Mouse (Mus musculus) forelimb bud, embryonic 11.5 days (tissue): ENCODE data around the gene Slc12a5.

Experiments used
- DNase-seq: peaks from one replicate; pipeline ENCODE4 v3.0.0-alpha.2; 2012; ENCODE audit warnings: low read depth, low spot score

The Slc12a5 gene

GRCm38 (mm10) chr2:164947506-164947905, 13.1 kb upstream of the Slc12a5 start:
- no peak for DNase-seq

DNA sequence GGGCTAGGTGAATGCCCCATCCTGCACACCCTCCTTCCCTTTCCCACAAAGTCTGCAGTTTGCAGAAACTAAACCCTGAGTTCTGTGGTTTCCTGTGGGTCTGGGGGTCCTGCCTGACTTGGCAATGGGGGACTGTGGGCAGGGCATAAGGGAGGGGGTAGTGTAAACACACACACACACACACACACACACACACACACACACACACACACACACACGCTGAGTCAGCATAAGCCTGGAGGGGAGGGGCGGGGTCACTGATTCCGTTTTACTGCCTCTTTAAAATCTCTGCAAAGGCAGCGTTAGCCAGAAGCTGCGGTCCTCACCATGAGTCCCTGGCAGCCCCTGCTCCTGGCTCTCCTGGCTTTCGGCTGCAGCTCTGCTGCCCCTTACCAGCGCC, 12.7 kb upstream of the Slc12a5 start:
- no peak for DNase-seq

GRCm38 (mm10) chr2:164948962-164949361, 11.6 kb upstream of the Slc12a5 start:
- DNase-seq: no peak

DNA sequence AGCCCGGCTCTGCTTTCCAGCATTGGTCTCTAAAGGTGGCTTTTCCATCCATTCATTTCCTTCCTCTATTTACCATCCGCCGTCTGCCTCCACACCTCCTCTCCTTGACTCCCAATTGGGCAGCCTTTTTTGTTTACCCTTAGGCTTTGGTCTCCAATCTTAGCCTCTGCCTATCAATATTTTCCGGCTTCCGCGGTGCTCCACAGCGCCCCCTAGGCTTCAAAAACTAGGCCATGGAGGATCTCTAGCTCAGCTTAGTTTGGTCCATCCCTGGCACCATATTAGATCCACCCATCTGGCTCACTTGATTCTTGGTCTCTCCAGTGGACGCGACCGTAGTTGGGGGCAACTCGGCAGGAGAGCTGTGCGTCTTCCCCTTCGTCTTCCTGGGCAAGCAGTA, 10.1 kb upstream of the Slc12a5 start:
- DNase-seq: no peak

GRCm38 (mm10) chr2:164951745-164952144, 8.9 kb upstream of the Slc12a5 start:
- DNase-seq: no peak

- DNase-seq: no peak
Measured at GRCm38 (mm10) chr2:164952448-164952847, 8.2 kb upstream of the Slc12a5 start.

DNA sequence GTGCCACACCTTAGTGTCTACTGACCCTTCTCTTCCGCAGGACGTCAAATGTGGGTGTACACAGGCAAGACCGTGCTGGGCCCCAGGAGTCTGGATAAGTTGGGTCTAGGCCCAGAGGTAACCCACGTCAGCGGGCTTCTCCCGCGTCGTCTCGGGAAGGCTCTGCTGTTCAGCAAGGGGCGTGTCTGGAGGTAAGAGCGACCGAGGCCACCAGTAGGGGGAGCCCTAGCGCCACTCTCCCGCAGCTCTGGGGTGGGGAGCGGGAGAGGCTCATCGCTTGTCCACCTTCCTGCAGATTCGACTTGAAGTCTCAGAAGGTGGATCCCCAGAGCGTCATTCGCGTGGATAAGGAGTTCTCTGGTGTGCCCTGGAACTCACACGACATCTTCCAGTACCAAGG, 7.4 kb upstream of the Slc12a5 start:
- peak; percentile 84 for DNase-seq

DNA sequence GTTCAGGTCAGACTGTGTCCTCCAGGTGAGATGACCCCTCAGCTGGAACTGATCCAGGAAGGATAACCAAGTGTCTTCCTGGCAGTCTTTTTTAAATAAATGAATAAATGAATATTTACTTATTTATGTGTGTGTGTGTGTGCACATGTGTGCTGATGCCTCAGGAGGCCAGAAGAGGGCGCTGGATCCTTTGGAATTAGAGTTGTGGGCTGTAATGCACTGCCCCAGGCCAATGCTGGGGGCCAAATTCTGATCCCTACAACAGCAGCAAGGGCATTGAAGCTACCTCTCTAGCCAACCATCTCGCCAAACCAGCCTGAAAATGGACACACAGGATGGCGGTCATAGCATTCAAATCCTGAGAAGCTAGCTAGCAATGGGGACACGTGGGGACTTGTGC, 4.9 kb upstream of the Slc12a5 start:
- no peak for DNase-seq

DNA sequence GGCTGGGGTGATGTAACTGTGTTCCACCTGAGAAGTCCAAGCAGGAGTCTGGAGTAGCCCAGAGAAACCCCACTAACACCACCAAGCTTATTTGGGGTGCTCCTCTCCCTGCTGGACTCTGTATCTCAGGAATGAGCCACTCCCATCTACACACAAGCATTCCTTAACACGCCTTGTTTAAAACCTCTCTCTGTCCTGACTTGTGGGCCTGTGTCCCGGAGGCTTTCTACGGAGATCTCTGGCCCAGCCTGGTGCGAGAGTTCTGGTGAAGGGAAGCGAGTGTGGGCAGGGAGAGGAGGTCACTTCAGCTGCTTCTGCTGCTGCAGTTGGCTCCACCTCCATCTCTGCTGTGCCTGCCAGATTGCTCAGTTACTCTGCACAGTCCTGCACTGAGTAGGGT, 4.4 kb upstream of the Slc12a5 start:
- no peak for DNase-seq

GRCm38 (mm10) chr2:164957548-164958315, 2.9 kb upstream of the Slc12a5 start:
- DNase-seq: no peak

DNA sequence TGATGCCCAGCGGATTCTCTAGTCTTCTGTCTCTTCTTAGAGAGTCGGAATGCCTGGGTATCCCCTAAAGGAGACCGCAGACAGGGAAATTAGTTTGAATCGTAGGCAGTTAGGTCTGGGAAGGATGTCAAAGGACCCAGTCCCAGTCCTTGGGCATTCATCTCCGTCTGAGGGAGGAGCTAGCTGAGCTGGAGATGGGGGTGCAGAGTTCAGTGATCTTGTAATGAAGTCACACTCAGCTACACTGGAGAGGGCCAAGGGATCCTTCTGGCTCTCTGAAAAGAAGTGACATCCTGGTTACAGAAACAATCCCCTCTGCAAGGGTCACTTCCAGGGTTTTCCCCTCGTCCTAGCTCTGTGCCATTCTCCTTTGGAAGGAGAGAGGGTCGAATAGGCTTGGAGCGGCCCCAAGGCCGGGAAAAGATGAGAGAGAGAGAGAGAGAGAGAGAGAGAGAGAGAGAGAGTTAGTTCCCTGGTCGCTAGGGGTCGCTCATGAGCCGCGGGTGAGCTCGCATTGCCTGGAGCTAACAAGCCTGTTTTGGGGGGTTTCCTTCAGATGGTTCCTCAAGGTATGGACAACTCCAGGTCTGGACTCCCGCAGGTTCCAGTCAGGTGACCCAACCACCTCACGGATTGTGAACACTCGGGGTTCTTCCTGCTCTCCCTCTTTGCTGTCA, 1.0 kb downstream of the Slc12a5 start:
- DNase-seq: no peak

DNA sequence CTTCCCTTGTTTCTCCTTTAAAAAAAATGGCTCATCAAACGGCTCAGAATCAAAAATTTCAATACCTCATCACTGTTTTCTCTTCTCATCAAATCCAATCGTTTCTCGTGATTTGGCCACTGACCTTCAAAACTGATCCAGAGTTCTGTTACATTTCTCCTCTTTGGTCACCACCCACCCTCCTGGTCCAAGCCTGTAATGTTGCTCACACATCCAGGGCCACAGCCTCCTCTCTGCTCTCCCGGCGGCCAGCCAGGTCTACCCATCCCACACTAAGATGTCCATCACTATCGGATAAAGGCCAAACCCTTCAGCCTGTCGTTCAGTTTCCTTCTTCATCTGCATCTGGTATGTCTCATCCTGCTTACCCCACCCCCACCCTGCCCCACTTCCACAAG, 1.6 kb downstream of the Slc12a5 start:
- DNase-seq: no peak

DNA sequence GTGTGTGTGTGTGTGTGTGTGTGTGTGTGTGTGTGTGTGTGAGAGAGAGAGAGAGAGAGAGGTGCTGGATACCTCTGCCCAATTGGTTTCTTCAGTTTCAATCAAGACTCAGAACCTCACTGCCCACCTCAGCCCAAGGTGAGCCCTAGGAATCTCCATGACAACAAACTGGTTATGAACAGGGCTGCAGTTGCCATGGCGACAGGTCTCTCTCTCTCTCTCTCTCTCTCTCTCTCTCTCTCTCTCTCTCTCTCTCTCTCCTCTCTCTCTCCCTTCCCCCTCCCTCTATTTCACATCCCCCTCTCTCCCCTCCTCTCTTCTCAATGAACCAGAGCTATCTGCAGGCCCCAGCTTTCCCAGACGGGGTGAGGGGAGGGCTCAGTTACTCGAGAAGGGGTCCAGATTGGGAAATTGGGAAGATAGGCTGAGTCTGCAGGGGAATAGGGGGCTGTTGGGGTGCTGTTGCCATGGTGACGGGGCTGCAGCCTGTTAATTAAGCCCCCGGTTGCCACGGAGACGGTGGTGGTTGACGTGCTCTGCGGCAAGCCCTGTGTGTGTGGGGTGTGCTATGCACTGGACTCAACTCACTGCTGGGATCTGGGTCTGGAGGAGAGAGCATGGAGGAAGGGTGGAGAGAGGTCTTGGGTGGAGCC, 3.8 kb downstream of the Slc12a5 start:
- DNase-seq: no peak

GRCm38 (mm10) chr2:164964981-164965380, 4.4 kb downstream of the Slc12a5 start:
- no peak for DNase-seq

DNA sequence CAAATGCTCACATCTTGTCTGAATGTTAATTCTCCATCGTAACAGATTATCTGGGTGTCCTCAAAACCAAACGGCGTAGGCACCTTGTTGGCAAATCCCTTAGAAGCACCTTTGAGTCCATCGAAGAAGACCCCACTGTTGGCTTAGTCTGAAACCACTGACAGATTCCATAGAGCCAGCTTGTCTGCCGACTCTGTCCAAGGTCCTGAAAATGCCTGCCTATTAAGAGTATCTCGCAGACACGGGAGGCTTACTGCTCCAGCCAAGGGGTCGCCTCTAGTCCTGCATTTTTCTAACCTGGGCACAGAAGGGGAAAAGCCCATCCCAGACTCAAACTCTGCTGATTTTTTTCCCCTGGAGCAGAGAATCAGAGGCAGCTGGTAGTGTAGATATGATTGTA, 5.8 kb downstream of the Slc12a5 start:
- peak; percentile 84 for DNase-seq

- DNase-seq: no peak
Measured at GRCm38 (mm10) chr2:164967193-164967592, 6.6 kb downstream of the Slc12a5 start.

- no peak for DNase-seq
Measured at GRCm38 (mm10) chr2:164967761-164968440, 7.3 kb downstream of the Slc12a5 start.

DNA sequence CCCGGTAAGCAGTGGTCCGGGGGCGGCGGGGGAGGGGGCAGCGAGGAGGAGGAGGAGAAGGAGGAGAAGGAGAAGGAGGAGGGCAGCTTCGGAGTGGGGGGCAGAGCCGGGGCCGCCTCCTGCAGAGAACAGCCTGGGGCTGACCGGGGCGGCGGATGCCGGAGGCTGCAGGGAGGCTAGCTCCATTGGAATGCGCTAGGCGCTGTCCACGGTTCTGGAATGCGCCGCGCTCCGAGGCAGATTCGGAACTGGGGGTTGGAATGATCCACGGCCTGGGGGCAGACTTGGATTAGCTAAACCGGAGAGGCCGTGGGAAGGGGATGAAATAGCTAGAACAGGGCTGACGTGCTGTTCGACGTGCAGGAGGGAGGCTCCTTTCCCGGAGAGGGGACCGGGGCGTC, 7.8 kb downstream of the Slc12a5 start:
- DNase-seq: peak; percentile 88

GRCm38 (mm10) chr2:164969348-164969781, 8.8 kb downstream of the Slc12a5 start:
- no peak for DNase-seq

DNA sequence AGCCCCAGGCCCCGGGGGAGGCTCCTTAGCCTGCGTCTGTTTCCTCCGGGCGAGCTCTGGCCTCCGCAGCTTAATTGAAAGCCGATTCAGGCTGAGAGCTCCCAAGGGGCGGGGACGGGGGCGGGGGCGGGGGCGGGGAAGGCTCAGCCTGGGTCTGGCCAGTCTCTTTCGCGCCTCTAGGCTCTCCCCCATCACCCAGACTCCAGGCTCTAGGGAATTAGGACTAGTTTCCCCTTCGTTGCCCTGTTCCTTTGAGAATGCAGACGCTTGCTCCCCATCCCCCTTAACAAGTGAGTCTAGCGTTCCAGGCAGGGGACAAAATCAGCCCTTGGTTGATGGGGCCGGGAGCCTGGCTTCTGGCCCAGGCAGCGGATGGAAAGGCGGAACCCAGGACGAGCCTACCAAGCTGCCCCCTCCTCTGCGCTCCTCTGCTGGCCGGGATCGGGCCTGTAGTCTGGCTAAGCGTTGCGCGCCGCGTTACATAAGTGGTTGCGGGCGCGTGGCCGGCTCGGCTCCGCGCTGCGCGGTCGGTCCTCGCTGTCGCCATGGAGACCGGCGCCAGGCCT, 10.1 kb downstream of the Slc12a5 start:
- DNase-seq: peak; percentile 34

DNA sequence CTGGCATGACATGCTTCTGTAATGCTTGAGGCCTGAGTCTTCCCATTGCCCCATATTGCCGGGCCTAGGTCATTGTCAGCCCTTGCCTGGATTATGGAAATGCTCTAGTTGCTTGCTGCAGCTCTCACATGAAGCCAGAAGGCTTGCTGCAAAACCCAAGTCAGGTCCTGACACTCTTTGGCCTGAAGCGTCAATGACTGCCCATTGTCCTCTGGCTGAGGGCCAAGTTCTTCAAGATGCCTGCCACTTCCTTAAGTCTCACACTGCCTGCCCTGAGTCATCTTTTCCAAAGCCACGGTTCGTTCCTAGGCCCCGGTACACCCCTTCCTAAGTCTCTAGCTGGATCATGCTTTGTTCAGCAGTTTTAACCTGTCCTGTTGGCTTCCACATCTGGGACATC, 12.0 kb downstream of the Slc12a5 start:
- no peak for DNase-seq

DNA sequence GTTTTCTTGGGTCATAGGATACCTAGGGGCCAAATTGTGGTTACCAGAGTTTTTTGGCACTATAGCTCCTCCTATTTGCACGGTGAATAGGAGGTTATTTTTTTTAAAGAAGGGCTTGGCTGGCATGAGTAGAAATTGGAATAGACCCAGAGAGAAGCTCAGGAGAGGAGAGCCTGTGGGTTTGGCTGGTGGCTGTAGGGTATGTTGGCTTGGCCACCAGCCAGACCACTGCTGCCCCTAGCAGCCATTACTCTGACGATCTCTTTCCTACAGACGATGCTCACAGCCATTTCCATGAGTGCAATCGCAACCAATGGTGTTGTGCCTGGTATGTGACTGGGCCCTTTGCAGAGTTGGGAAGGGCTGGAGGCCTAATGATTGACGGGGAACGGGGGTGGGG, 15.0 kb downstream of the Slc12a5 start:
- no peak for DNase-seq
